Mouse (Mus musculus) kidney, adult 8-10 months (tissue): ENCODE data around the gene Cntfr.
A peak's percentile ranks its signal among the peaks of the same experiment; 100 is the strongest.
"Not testable (repeated sequence)": the region's sequence is repeated elsewhere in the genome, so short reads cannot be mapped to it uniquely, and the experiment has no call there.

Experiments
- DNase-seq, 2 experiments: peaks; one replicate each; pipeline ENCODE4 v3.0.0; 2022

Cntfr gene

GRCm38 (mm10) chr4:41708192-41708745 lies 11.4 kb upstream of the Cntfr start:
- peak; percentile 28 to 61 for DNase-seq

- peak; percentile 79 to 80 for DNase-seq
Measured at GRCm38 (mm10) chr4:41707011-41707535, 10.2 kb upstream of the Cntfr start.

- no peak for DNase-seq
Measured at GRCm38 (mm10) chr4:41705922-41706754, 9.2 kb upstream of the Cntfr start.

GRCm38 (mm10) chr4:41704651-41705050 lies 7.8 kb upstream of the Cntfr start:
- no peak for DNase-seq

DNA sequence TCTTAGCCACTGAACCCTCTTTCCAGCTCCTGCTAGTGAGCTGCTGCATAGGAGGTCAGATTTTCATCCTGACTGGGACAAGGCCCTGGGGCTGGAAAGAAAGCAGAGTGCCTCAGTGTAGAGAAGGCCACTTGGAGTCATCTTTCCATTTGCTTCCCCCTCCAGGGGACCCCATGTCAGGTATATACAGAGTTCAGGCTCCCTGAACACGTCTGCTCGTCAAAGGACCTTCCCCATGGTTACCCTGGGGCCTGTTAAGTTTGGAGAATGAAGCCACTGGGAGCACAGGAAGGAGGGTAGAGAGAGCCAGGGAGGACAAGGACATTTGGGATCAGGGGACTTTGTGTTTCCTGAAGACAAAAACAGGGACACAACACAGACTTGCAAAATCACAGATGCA lies 5.3 kb upstream of the Cntfr start:
- DNase-seq, result not testable (repeated sequence)

GRCm38 (mm10) chr4:41700224-41700623 lies 3.3 kb upstream of the Cntfr start:
- not testable (repeated sequence) for DNase-seq

- DNase-seq, result not testable (repeated sequence)
Measured at GRCm38 (mm10) chr4:41699783-41700182, 2.9 kb upstream of the Cntfr start, which contains the start of gene Il11ra1. TSS of gene Il11ra1 (plus strand) at chr4:41699989.

GRCm38 (mm10) chr4:41698421-41699016 lies 1.6 kb upstream of the Cntfr start:
- DNase-seq, result peak in 1 of 2 experiments; percentile 32

DNA sequence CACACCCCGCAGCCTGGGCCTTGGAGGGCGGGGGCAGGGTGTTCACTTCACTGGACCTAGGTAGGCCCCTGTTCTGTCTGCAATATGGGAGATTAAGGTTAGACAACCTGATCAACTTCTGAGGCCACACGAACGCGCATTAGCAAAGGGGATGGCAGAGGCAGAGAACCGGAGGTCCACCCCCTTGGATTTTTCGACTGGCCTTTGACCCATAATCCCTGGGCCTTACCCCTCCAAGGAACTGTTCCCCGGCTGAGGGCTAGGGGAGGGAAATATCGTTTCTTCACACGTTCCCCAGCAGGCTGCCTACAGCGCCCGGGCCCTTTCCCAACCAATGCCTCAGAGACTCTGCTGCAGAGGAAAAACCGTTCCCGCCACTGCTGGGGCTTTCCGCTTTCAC lies 437 bp downstream of the Cntfr start:
- DNase-seq, result not testable (repeated sequence)

GRCm38 (mm10) chr4:41695800-41696199 lies 1.1 kb downstream of the Cntfr start:
- DNase-seq, result not testable (repeated sequence)

DNA sequence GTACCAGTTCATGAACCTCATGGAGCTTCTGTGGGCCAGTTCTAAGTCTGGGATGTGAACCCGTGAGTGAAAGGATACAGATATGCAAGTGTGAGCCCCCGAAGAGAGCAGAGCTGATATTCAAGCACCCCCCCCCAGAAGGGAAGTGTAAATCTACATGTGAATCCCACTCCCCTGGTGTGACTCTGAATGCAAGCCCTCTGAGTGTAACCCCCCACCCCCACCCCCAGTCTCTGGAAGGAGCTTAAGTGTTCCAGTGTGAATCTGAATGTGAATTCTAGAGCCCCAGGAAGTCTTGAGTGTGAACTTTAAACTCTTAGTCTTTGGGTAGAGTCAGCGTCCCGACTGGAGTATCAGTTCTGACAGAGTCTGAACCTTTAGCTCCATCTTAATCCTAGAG lies 3.4 kb downstream of the Cntfr start:
- not testable (repeated sequence) for DNase-seq

DNA sequence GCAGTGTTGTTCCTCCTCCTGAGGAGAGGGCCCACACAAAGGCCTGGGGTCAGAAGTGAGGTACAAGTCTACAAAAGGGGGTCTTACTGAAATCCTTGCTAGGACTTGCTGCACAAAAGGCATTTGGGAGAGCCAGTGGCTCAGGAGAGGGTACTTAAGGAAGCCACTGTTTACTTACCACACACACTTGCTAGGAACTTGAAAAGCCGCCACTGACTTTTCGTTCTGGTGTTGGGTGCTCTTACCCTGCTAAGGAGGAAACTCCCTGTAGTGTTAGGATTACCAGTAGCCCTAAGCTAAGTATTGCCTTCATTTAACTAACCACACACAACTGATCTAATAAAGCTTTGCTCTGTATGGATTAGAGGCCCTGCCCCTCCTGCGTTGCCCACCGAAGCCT lies 6.9 kb downstream of the Cntfr start:
- DNase-seq, result not testable (repeated sequence)

- DNase-seq, result not testable (repeated sequence)
Measured at GRCm38 (mm10) chr4:41688562-41688961, 8.3 kb downstream of the Cntfr start.

DNA sequence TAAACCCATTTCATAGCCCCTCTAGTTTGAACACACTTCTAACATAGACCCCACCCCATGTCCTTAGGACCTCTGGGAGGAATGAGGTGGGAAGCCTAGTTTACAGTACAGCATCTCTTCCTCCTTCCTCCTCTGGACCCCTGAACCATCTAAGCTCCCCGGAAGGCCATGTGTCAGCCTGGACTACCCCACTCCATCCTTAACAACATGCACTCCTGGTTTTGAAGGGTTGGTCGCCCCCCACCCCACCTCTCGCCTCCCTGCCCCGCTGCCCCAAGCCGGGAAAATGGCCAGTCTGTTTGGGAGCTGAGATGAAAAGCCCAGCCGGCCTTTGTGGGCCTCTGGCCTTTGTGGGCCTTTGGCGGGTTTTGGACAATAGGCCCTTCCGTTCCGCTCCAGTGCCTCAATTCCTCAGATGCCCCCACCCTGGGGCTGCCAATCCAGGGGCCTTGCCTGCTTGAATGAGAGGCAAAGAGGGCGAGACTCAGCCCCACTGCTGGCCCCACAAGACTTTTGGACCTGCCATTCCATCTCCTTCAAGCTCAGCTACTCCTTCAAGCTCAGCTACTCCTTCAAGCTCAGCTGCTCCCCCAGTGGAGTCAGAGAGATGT lies 10.9 kb downstream of the Cntfr start:
- not testable (repeated sequence) for DNase-seq

DNA sequence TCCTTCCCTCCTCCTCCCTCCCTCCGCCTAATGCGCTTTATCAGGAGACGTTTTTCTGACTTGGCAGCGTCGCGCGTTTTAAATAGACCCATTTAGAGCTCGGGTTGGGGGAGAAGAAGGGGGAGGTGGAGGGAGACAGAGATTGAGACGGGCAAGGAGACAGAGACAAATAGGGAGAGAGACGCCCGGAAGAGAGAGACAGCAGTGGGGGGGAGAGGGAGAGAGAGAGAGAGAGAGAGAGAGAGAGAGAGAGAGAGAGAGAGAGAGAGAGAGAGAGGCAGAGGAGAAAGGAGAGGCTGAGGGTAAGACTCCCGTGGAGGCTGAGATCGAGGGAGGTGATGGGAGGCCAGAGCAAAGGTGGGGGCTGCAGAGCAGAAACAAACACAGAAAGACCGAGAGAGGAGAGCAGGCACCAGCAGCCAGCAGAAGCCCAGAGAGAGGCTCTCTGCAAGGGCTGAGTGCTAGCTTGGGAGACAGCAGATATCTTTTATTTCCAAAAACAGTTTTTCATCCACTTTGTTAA lies 11.9 kb downstream of the Cntfr start:
- not testable (repeated sequence) for DNase-seq

- not testable (repeated sequence) for DNase-seq
Measured at GRCm38 (mm10) chr4:41684131-41684930, 12.6 kb downstream of the Cntfr start.

GRCm38 (mm10) chr4:41683303-41683702 lies 13.6 kb downstream of the Cntfr start:
- DNase-seq, result not testable (repeated sequence)

GRCm38 (mm10) chr4:41682789-41683188 lies 14.1 kb downstream of the Cntfr start:
- no peak for DNase-seq

DNA sequence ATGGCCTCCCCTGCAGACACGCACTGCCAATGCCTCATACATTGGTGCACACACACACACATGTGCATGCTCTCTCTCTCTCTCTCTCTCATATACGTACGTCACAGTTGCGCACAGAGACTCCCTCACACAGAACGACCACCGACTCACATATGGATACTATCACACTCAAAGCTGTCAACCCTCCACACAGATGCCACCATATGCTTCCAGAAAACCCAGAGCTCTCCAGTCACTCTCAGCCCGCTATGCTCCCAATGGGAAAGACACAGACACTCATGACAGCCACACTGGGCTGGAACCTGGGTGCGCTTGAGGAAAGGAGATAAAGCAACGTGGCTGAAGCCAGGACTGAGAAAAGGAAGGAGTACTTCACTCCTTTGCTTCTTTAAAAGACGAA lies 14.9 kb downstream of the Cntfr start:
- no peak for DNase-seq

DNA sequence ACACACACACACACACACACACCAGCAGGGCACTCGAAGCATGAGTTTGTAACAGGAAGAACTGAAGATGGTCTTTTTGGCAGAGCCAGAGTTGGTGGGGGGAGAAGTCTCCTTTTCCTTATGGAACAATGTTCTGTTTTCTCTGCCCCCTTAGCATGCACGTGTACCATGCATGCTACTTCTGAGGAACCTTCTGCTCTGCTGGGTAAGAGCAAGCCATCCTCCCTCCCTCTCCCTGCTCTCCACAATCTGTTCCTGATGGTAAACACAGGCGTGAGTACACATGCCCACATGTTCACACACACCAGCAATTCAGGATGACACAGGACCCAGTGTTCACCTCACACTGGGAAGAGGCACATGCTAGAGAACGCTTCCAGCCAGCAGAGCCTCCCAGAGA lies 15.7 kb downstream of the Cntfr start:
- DNase-seq, result no peak

DNA sequence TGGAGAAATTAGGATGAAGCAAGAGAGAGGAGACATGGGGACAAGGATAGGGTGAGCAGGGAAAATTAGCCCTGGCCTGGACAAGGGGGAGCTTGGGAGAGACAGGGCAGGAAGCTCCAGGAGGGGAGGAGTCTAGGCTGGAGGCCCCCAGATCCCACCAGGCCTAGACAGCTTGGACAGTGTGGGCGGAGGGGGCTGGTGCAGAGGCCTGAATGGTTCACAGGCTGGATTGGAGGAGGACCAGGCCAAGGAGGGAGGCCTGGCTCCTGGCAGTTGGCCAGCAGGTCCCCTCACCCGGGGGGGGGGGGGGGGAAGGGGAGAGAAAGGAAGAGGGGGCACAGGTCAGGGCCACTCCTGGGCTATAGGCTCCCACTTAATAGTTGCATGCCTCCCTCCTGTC lies 17.6 kb downstream of the Cntfr start:
- no peak for DNase-seq

DNA sequence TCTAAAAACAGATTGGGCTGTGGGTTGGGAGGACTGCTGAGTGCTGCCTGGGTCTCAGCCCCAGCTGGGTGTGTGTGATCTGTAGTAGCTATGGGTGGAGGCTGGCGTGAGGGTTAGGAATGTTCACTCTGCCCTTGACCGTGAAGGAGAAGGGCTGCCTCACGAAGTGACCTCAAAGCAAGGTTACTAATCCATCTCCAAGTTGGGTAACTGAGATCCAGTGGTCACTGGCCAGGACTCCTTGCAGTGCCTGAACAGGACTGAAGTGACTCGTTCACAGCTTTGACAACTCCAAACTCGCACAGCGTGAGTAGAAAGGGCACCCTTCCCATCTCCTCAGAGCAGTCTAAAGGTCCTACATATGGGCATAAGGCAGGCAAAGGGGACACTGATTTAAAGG lies 18.0 kb downstream of the Cntfr start:
- DNase-seq, result no peak
